Mouse (Mus musculus) ES-Bruce4 (cell line): Measurements from ENCODE around the gene Ppp2r5b.

ENCODE experiments used
- EP300 ChIP-seq: IDR thresholded peaks from 2 replicates; pipeline ENCODE4 v1.6.1; 2011; ENCODE audit warnings: low read depth, low read length; ENCODE audit not compliant: insufficient read depth
- POLR2A ChIP-seq: IDR thresholded peaks from one replicate; pipeline ENCODE4 v1.8.1; 2011; ENCODE audit warnings: low read length; ENCODE audit not compliant: insufficient read depth

DNA sequence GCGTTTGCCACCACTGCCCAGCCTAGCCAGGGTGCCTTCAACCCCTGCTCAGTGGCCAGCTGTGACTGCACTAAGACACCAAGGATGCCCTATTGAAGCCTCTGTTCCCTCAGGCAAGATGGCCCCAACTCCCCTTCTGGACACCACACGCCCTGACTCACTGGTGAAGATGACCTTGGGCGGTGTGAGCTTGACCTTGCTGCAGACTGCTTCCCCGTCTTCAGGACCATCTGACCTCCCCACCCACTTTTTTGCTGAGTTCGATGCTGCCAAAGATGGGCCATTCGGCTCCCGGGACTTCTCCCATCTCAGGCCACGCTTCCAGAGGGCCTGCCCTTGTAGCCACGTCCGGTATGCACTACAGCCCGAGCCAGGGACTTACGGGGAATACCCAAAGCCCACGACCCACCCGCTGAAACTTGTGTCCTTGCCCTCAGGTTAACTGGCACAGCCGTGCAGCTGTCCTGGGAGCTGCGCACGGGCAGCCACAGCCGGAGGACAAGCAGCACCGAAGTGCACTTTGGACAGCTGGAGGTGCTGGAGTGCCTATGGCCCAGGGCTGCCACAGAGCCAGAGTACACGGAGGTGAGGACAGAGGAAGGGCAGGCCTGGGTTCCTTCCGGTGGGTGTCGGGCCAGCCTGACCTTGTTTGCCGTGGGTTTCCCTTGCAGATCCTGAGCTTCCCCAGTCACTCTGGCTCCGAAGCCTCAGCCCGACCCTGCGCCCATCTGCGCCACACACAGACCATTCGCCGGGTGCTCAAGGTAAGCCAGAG lies 12.0 kb upstream of the Ppp2r5b start:
- no peak for TF ChIP-seq POLR2A
- TF ChIP-seq EP300: no peak
